Mouse (Mus musculus): ENCODE results near the gene Lck.

- TF ChIP-seq JUND (IDR thresholded peaks at IDR 0.05; ENCODE audit: low read depth, low read length) = no peak
- no peak for TF ChIP-seq POLR2AphosphoS5 (IDR thresholded peaks at IDR 0.05; ENCODE audit: borderline replicate concordance, low read depth, low read length)
- no peak for TF ChIP-seq BHLHE40 (IDR thresholded peaks at IDR 0.05; ENCODE audit: borderline replicate concordance, low read depth, low read length)
- no peak for TF ChIP-seq CTCF (IDR thresholded peaks at IDR 0.05 in 2 of 3, conservative IDR thresholded peaks at IDR 0.05 in 1 of 3; ENCODE audit: control insufficient read depth in 1 of 3, insufficient read depth in 1 of 3, low read depth in 2 of 3, low read length in 3 of 3, poor library complexity in 1 of 3, severe bottlenecking in 1 of 3)
- TF ChIP-seq RCOR1 (IDR thresholded peaks at IDR 0.05; ENCODE audit: low read depth, low read length) = no peak
- TF ChIP-seq HCFC1 (IDR thresholded peaks at IDR 0.05; ENCODE audit: low read depth, low read length) = no peak
These were observed 48.1 kb downstream of the Lck start for GRCm38 (mm10) chr4:129525338-129525737.
